Mouse (Mus musculus) liver, embryonic 14.5 days (tissue): ENCODE measurements around the gene Acsm4.

Experiments
- CTCF ChIP-seq: IDR thresholded peaks from 2 replicates; pipeline ENCODE4 v1.5.1; 2016; ENCODE audit warnings: antibody characterized with exemption, low read depth, control low read depth
- EP300 ChIP-seq: IDR thresholded peaks from 2 replicates; pipeline ENCODE4 v1.6.1; 2016; ENCODE audit warnings: antibody characterized with exemption, low read depth

DNA sequence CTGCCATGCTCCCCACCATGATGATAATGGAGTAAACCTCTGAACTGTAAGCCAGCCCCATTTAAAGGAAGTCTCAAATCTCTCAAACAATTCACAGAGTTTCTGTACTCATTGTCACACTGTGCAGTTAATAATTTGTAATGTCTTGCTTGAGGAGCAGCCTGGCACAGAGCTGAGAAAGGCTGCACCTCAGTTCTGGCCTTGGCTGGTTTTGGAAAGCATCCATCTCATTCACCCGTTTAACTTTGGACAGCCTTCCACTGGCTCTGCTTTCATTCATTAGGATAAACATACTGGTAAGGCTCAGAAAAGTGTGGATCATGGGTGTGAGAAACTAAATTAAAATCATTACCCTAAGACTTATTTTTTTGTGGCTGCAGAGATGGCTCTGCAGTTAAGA, 56.0 kb downstream of the Acsm4 start:
- TF ChIP-seq CTCF: no peak
- no peak for TF ChIP-seq EP300
